Mouse (Mus musculus) thymus, postnatal 10 days (tissue): ENCODE data around the gene Sftpd.

Source experiments
- DNase-seq, 2 experiments: peaks; one replicate each; pipeline ENCODE4 v3.0.0; 2021; ENCODE audit warnings: low spot score in 2 of 2

The Sftpd gene

GRCm38 (mm10) chr14:41185059-41185821, at the start of gene Sftpd:
Sftpd (minus strand) TSS chr14:41185149.
- DNase-seq, result no peak

- DNase-seq, result no peak
Observed at GRCm38 (mm10) chr14:41198037-41198730, 13.2 kb upstream of the Sftpd start.

- DNase-seq, result no peak
Observed at GRCm38 (mm10) chr14:41189496-41189895, 4.5 kb upstream of the Sftpd start.

GRCm38 (mm10) chr14:41174802-41175201, 10.1 kb downstream of the Sftpd start:
- DNase-seq, result no peak

- DNase-seq, result no peak
Observed at GRCm38 (mm10) chr14:41170514-41170913, 14.4 kb downstream of the Sftpd start.

GRCm38 (mm10) chr14:41168567-41168966, 16.4 kb downstream of the Sftpd start:
- no peak for DNase-seq

GRCm38 (mm10) chr14:41167278-41167677, 17.7 kb downstream of the Sftpd start:
- no peak for DNase-seq

- peak in 1 of 2 experiments; percentile 3 for DNase-seq
Observed at GRCm38 (mm10) chr14:41162663-41163062, 22.3 kb downstream of the Sftpd start.

GRCm38 (mm10) chr14:41160743-41161142, 24.2 kb downstream of the Sftpd start:
- DNase-seq, result no peak

- DNase-seq, result no peak
Observed at GRCm38 (mm10) chr14:41160076-41160475, 24.9 kb downstream of the Sftpd start.

GRCm38 (mm10) chr14:41151220-41151898, 33.6 kb downstream of the Sftpd start, which contains the start of gene Mbl1:
Mbl1 (plus strand) TSS chr14:41151458.
- no peak for DNase-seq

- no peak for DNase-seq
Observed at GRCm38 (mm10) chr14:41147356-41147755, 37.6 kb downstream of the Sftpd start.

- DNase-seq, result no peak
Observed at GRCm38 (mm10) chr14:41146922-41147321, 38.0 kb downstream of the Sftpd start.

- DNase-seq, result no peak
Observed at GRCm38 (mm10) chr14:41146035-41146434, 38.9 kb downstream of the Sftpd start.

- DNase-seq, result no peak
Observed at GRCm38 (mm10) chr14:41140686-41141085, 44.3 kb downstream of the Sftpd start.

- no peak for DNase-seq
Observed at GRCm38 (mm10) chr14:41137006-41137405, 47.9 kb downstream of the Sftpd start.

GRCm38 (mm10) chr14:41131540-41131939, 53.4 kb downstream of the Sftpd start, which contains the start of gene Sftpa1:
Sftpa1 (plus strand) TSS chr14:41131782.
- no peak for DNase-seq

- DNase-seq, result no peak
Observed at GRCm38 (mm10) chr14:41127997-41128396, 57.0 kb downstream of the Sftpd start.

- no peak for DNase-seq
Observed at GRCm38 (mm10) chr14:41124683-41125082, 60.3 kb downstream of the Sftpd start.
